Mouse (Mus musculus) heart, embryonic 14.5 days (tissue): ENCODE results near the gene Dhx40. TPM values are rescaled to one million over a fixed set of nuclear protein-coding genes. Genes with fewer than 3 reads are reported as not detected.
"Not testable (repeated sequence)": the region's sequence is repeated elsewhere in the genome, so short reads cannot be mapped to it uniquely, and the experiment has no call there.

ENCODE experiments used
- ATAC-seq: fragments of 200-750 bp; cut with Nextera tagmentation; 2 replicates; pipeline ENCODE4 v1.8.0; 2017; ENCODE audit warnings: low read depth, moderate TSS enrichment; ENCODE audit not compliant: insufficient number of reproducible peaks, insufficient read depth, low FRiP score
- H3K27ac ChIP-seq, 2 experiments: fragments of 200-500 bp in 1 of 2; fragments of 300-500 bp in 1 of 2; sonication (generic) in 1 of 2; replicated peaks in 1 of 2; 2 replicates each; pipeline ENCODE4 v1.5.1; 2012 to 2014; ENCODE audit warnings: low read depth in 2 of 2, low read length in 2 of 2, control low read depth in 1 of 2, mild to moderate bottlenecking in 1 of 2, mixed read lengths in 1 of 2; ENCODE audit not compliant: control insufficient read depth in 1 of 2, insufficient read depth in 1 of 2
- H3K27me3 ChIP-seq: fragments of 300-500 bp; sonication (generic); 2 replicates; pipeline ENCODE4 v1.6.1; 2014; ENCODE audit warnings: mild to moderate bottlenecking, low read length, control low read depth; ENCODE audit not compliant: control insufficient read depth, insufficient read depth
- H3K36me3 ChIP-seq: fragments of 300-500 bp; sonication (generic); 2 replicates; pipeline ENCODE4 v1.6.1; 2014; ENCODE audit warnings: mild to moderate bottlenecking, control low read depth, low read length, mixed read lengths; ENCODE audit not compliant: control insufficient read depth, insufficient read depth
- H3K4me1 ChIP-seq, 2 experiments: fragments of 200-500 bp in 1 of 2; fragments of 300-500 bp in 1 of 2; sonication (generic) in 1 of 2; 2 replicates each; pipeline ENCODE4 v1.6.1; 2012 to 2014; ENCODE audit warnings: low read length in 2 of 2, control low read depth in 1 of 2, mixed read lengths in 1 of 2; ENCODE audit not compliant: control insufficient read depth in 2 of 2, insufficient read depth in 2 of 2
- H3K4me2 ChIP-seq: fragments of 300-500 bp; sonication (generic); 2 replicates; pipeline ENCODE4 v1.6.1; 2014; ENCODE audit warnings: mild to moderate bottlenecking, low read length
- H3K4me3 ChIP-seq, 2 experiments: fragments of 200-500 bp in 1 of 2; fragments of 300-500 bp in 1 of 2; sonication (generic) in 1 of 2; 2 replicates each; pipeline ENCODE4 v1.5.1; 2012 to 2014; ENCODE audit warnings: low read length in 2 of 2, mild to moderate bottlenecking in 2 of 2, control low read depth in 1 of 2, low read depth in 1 of 2, moderate library complexity in 1 of 2; ENCODE audit not compliant: control insufficient read depth in 1 of 2, insufficient read depth in 1 of 2
- H3K9ac ChIP-seq: fragments of 300-500 bp; sonication (generic); 2 replicates; pipeline ENCODE4 v1.6.1; 2014; ENCODE audit warnings: mild to moderate bottlenecking, low read length
- H3K9me3 ChIP-seq: fragments of 300-500 bp; sonication (generic); 2 replicates; pipeline ENCODE4 v1.6.1; 2016; ENCODE audit warnings: low read length, control low read depth; ENCODE audit not compliant: control insufficient read depth
- WGBS: fragments of 180-500 bp; shearing (Covaris S2); extraction: QIAGEN DNeasy Blood & Tissue Kit; methylation state at CpG from one replicate; pipeline ENCODE4 v1.1.7; 2014; 5-methylcytosine and 5-hydroxymethylcytosine counted together
- polyA plus RNA-seq: library from polyadenylated mRNA; unstranded; fragments of >200 nt; fragmentation: Nextera tagmentation; extraction: Ambion mirVana; gene quantifications from 2 replicates; pipeline ENCODE4 v1.2.1, GENCODE M21; 2014

Dhx40 gene
- polyA plus RNA-seq, 1 experiment from 2014 or later = 17.0 TPM

- no peak for ATAC-seq
- Histone ChIP-seq H3K27me3 (no peaks in the 10 kb centered on the region), H3K27ac (no peak overlapping the region), H3K4me2 (no peak overlapping the region), H3K9ac (no peak overlapping the region), H3K9me3 (no peaks in the 10 kb centered on the region), H3K4me3 (no peak overlapping the region), H3K4me1 (no peaks in the 10 kb centered on the region), H3K36me3 (peaks cover 73% of the 10 kb centered on the region)
- 88% methylated on average over 2 of the region's 2 CpGs for WGBS
Observed at GRCm38 (mm10) chr11:86785767-86786166, 21.8 kb downstream of the Dhx40 start.

DNA sequence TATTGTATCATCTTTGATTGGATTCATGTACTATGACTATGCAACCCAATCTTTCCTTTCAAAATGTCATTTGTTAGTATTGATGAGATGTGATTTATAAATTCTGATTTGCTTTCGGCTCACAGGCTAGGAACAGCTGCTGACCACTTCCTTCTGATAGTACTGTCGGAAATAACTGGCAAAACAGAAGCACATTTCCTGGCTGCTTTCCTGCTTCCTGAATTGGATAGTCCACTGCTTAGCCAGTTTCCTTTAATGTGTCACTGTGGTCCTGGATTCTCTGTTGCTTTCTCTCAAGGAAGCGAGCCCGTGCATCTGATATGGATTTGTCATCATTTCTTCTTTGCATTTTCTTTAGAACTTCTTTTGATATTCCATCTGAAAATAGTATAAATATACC lies 37.7 kb downstream of the Dhx40 start:
- Histone ChIP-seq H3K9me3 (no peaks in the 10 kb centered on the region), H3K9ac (no peak overlapping the region), H3K4me3 (no peak overlapping the region), H3K4me1 (no peaks in the 10 kb centered on the region), H3K27ac (peak overlapping the region in 1 of 2 experiments; percentile 37; a peak in 1 of 4 replicates), H3K4me2 (no peak overlapping the region), H3K27me3 (no peaks in the 10 kb centered on the region), H3K36me3 (peaks cover 42% of the 10 kb centered on the region)
- ATAC-seq = no peak
- WGBS = 66% methylated on average over 4 of the region's 4 CpGs

DNA sequence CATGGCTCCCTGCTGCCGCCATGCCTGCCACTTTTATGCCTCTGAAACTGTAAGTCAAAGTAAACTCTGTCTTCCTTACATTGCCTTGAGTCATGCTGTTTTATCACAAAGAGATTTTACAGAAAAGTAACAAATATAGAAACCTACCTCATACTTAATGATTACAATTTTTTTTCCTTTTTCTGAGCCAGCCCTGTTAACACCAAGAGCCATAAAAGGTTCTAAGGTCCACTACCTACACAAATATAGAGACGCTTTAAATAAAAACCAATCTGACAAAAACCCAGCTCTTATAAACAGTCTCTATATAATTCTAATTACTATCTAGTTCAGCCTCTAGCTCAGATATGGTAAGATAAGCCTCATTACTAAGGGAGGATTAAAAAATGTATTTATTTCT lies 43.0 kb downstream of the Dhx40 start:
- Histone ChIP-seq H3K4me1 (no peaks in the 10 kb centered on the region), H3K27me3 (no peaks in the 10 kb centered on the region), H3K9me3 (no peaks in the 10 kb centered on the region), H3K4me3 (no peak overlapping the region), H3K9ac (no peak overlapping the region), H3K36me3 (peaks cover 6% of the 10 kb centered on the region; the same call in 1 of the 2 replicates), H3K27ac (no peak overlapping the region), H3K4me2 (no peak overlapping the region)
- no peak for ATAC-seq
- WGBS = 90% methylated on average over 2 of the region's 2 CpGs

DNA sequence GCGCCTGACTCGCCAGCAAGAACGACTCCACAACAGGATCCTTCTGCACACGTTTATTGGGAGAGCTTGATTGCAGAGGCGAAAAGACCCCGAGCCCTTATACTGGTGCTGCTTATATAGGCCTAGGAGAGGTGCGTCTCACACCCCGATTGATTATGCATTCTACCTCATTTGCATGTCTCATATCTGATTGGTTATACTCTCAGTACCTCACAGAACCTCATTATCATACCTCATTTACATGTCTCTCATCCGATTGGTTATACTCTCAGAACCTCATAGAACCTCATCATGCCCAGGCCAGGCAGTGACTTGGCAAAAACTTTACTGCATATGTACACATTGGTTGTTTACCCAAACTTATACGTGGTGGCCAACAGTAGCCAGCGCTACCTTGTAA lies 44.4 kb downstream of the Dhx40 start:
- not testable (repeated sequence) for H3K4me3 ChIP-seq, H3K27ac ChIP-seq, H3K9me3 ChIP-seq, H3K9ac ChIP-seq, H3K27me3 ChIP-seq, H3K4me2 ChIP-seq, H3K36me3 ChIP-seq, H3K4me1 ChIP-seq, ATAC-seq
- 95% methylated on average over 11 of the region's 11 CpGs for WGBS

GRCm38 (mm10) chr11:86760357-86760756 lies 47.2 kb downstream of the Dhx40 start:
- Histone ChIP-seq H3K9me3 (no peaks in the 10 kb centered on the region), H3K4me2 (no peak overlapping the region), H3K9ac (no peak overlapping the region), H3K4me1 (peaks cover 2 to 10% of the 10 kb centered on the region in 2 experiments; a peak in 3 of 4 replicates), H3K4me3 (no peak overlapping the region), H3K27me3 (no peaks in the 10 kb centered on the region), H3K36me3 (no peaks in the 10 kb centered on the region), H3K27ac (no peak overlapping the region)
- no peak for ATAC-seq

DNA sequence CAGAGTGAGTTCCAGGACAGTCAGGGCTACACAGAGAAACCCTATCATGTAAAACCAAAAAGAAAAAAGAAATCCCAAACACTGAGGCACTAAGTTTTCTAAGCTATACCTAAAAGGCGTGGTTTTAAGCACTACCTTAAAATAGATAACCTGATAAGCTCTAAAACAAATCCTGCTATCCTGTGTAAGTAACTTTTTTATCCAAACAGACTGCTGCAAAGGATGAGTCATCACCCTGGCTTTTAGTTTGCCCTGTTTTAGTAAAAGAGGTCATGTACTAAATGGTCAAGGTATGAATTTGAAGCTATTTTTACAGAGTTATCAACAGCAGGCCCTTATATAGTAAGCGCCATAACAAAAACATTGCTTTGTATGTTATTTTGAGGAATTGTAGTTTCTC lies 47.7 kb downstream of the Dhx40 start:
- no peaks in the 10 kb centered on the region for H3K27me3 ChIP-seq

DNA sequence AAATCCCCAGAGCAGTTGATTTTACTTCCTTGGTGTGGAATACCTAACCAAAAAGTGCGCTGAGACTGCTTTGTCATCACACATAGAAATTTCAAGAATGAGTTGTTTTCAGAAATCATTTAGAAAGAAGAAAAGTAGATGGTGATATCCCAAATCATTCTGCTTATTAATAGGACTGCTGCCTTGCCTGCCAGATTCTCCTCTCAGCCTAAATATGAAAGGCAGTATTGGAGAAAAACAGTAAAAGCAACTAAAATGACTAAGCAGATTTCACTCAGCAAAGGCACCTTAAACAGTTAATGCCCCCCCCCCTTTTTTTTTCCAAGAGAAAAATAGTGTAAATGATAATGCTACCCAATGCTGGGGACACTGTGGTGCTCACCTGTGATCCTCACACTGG lies 48.3 kb downstream of the Dhx40 start:
- Histone ChIP-seq H3K36me3 (no peaks in the 10 kb centered on the region), H3K27me3 (no peaks in the 10 kb centered on the region), H3K4me3 (no peak overlapping the region), H3K4me2 (no peak overlapping the region), H3K27ac (no peak overlapping the region), H3K4me1 (peaks cover 2 to 20% of the 10 kb centered on the region in 2 experiments; a peak in 3 of 4 replicates), H3K9me3 (no peaks in the 10 kb centered on the region), H3K9ac (no peak overlapping the region)
- 83% methylated on average over 1 of the region's 1 CpGs for WGBS
- no peak for ATAC-seq

More for the DNA sequence above, 47.7 kb downstream of the Dhx40 start:
- ATAC-seq = no peak
- WGBS = 78% methylated on average over 2 of the region's 2 CpGs
- H3K4me1 ChIP-seq = peaks cover 2 to 14% of the 10 kb centered on the region in 2 experiments; a peak in 3 of 4 replicates
- H3K36me3 ChIP-seq = no peaks in the 10 kb centered on the region
- no peak overlapping the region for H3K4me2 ChIP-seq
- no peak overlapping the region for H3K9ac ChIP-seq
- no peaks in the 10 kb centered on the region for H3K9me3 ChIP-seq
- H3K27ac ChIP-seq = no peak overlapping the region
- no peak overlapping the region for H3K4me3 ChIP-seq

GRCm38 (mm10) chr11:86758559-86758958 lies 49.0 kb downstream of the Dhx40 start:
- 37% methylated on average over 6 of the region's 6 CpGs for WGBS
- no peaks in the 10 kb centered on the region for H3K9me3 ChIP-seq
- peak overlapping the region; percentile 96 to 99 for H3K27ac ChIP-seq
- peak overlapping the region; percentile 69 for H3K4me2 ChIP-seq
- peaks cover 2 to 25% of the 10 kb centered on the region in 2 experiments; a peak in 3 of 4 replicates for H3K4me1 ChIP-seq
- ATAC-seq = no peak
- no peaks in the 10 kb centered on the region for H3K27me3 ChIP-seq
- no peaks in the 10 kb centered on the region for H3K36me3 ChIP-seq
- peak overlapping the region; percentile 94 for H3K9ac ChIP-seq
- H3K4me3 ChIP-seq = peak overlapping the region; percentile 82 to 88
